Mouse (Mus musculus): ENCODE measurements around the gene Slc26a10.

Gene Slc26a10

GRCm38 (mm10) chr10:127179871-127180694, at the start of gene Slc26a10:
Gene Slc26a10, minus strand, starts transcription at chr10:127180645.
- peak; percentile 79 for DNase-seq (ENCODE audit: low spot score)

DNA sequence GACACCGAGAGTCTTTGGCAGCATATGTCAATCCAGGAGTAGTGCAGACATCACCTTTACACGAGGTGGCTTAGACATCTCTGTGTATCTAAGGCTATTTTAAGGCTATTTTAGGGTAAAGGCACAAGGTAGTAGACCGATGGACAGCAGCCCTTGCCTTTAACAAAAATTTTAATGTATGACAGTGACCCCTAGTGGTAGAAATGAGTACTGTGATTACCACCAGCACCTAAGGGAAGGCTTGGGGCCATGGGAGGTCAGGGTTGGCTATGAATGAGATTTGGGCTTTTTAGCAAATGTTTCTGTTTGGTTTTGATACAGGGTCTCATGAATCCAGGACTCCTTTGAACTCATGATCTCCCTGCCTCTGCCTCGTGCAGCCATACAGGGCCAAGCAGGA, 48.5 kb upstream of the Slc26a10 start:
- DNase-seq (ENCODE audit: low spot score), result peak; percentile 91

- DNase-seq (ENCODE audit: low spot score), result no peak
Measured at GRCm38 (mm10) chr10:127227163-127227562, 46.7 kb upstream of the Slc26a10 start.

DNA sequence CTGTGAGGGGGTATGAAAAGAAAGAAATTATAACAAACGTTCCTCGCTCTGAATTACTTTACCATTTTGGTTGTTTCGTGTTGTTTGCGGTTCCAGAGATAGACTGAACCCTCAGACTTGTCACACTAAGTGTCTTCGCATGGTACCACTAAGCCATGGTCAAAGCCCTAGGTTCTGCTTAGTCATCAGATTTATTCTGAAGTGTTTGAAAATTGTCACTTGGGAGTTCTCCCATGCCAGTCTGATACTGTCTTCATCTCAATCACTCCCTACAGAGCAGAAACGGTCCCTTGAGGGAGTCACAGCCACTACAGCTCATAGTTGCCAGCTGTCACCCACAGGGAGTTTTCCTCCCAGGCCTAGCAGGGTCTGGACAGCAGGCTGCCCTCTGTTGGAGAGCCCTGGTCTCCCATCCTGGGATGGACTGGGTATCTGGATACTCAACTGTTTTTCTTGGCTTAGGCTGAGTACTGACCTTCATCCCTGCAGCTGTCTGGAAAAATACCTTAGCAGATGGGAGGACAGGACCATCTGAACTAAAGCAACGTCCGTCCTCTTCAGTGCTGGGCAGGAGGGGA, 46.0 kb upstream of the Slc26a10 start:
- peak; percentile 80 for DNase-seq (ENCODE audit: low spot score)

GRCm38 (mm10) chr10:127225732-127226131, 45.3 kb upstream of the Slc26a10 start:
- no peak for DNase-seq (ENCODE audit: low spot score)

DNA sequence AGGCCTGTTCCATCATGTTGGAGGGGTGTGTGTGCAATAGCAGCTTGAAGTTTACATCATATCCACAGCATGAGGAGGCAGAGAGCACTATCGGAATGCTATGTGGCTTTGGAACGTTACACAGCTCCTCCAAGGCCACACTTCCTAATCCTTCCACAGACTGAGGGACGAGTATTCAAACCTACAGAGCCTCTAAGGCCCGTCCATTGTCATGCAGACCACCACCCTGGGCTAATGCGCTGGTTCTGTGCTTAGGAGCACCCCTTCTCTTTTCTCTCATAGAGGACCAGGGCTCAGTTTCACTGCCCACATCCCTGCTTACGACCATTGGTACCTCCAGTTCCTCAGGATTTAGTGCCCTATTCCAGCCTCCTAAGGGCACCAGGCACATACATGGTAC, 44.8 kb upstream of the Slc26a10 start:
- no peak for DNase-seq (ENCODE audit: low spot score)

DNA sequence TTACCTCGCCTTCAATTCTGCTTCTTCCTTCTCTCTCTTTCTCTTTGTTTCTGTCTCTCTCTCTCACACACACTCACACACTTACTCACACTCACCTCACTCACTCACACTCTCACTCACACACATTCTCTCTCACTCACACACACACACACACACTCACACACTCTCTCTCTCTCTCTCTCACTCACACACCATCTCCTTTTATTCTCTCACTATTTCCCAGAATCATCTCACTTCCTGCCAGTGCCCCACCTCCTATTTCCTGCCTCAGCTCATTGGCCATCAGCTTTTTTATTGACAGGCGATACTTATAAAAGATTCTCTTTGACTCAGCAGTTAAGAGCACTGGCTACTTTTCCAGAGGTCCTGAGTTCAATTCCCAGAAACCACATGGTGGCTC, 37.9 kb upstream of the Slc26a10 start:
- no peak for DNase-seq (ENCODE audit: low spot score)

DNA sequence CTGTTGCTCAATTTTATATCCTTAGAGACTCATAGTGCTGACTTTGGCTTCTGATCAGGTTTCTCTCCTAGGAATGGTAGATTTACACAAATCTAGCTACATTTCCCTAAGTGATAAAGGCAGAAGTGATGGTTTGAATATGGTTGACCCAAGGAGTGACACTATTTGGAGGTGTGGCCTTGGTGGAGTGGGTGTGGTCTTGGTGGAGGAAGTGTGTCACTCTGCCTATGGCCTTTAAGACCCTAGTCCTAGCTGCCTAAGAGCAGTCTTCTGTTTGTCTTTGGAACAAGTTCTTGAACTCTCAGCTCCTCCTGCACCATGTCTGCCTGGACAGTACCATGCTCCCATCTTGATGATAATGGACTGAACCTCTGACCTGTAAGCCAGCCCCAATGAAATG, 36.7 kb upstream of the Slc26a10 start:
- DNase-seq (ENCODE audit: low spot score), result no peak

DNA sequence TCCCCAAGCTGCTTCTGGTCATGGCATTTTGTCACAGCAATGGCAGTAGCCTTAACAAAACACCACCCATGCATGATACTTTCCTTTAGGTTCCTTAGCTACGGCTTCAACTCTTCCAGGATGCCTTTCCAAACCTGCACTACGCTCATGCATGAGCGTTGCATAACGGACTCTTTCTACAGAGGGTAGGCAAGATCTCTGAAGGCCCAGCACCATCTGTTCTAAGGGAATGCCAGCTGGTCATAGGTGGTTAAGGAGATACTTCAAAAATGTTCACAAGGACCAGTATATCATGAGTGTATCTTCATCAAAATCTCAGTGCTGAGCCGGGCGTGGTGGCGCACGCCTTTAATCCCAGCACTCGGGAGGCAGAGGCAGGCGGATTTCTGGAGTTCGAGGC, 36.0 kb upstream of the Slc26a10 start:
- DNase-seq (ENCODE audit: low spot score), result no peak

DNA sequence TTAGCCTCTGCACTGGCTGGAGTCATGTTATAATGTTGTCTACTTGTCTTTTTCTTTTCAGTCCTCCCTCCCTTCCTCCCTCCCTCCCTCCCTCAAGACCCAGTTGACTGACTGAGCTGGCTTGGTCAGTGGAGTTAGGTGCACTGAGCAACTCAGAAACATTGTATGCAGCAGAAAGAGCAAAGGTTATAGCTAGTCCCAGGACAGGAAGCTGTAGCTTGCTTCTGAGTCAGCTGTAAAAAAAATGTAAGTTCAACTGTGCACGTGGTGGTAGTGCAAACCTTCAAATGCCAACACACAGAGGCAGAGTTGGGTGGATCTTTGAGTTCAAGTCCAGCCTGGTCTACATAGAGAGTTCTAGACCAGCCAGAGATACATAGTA, 34.0 kb upstream of the Slc26a10 start:
- no peak for DNase-seq (ENCODE audit: low spot score)

- no peak for DNase-seq (ENCODE audit: low spot score)
Measured at GRCm38 (mm10) chr10:127213704-127214421, 33.4 kb upstream of the Slc26a10 start.

DNA sequence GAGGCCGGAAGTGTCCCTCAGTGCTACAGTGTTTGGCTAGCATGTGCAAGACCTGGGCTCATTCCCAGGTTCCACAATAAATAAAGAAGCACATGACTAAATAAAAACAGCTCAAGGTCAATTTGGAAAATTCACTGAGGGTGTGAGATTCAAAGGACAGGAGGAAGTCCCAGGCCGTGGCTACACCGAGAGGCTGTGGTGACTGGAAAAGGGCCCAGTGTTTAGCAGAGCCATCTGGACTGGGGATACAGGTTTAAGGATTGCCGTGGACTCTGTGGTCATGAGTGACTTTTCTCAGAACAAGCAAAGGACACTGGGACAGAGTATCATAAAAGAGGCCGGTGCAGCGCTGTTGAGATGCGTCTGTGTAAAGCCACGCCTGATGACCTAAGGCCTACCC, 32.8 kb upstream of the Slc26a10 start:
- no peak for DNase-seq (ENCODE audit: low spot score)

DNA sequence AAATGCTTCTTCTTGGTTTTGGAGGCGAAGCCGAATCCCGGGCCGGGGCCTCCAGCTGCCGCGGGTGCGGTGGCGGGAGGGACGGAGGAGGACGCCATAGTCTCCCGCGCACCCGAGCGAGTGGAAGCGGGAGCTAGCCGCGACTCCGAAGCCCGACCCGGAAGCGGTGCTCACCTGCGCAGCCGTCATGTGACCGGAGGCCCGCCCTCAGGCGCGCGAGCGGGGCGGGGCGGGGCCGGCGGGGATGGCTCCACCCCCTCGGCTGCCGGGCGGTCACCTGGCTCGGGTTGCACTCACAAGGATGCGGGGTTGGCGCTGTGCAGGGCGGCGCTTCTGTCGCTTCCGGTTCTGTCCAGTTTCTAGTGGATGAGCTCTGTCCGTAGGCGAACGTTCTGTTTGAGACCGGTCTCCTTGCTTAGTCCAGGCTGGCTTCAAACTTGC, 31.0 kb upstream of the Slc26a10 start, which contains the start of gene Pip4k2c:
Gene Pip4k2c (minus strand): TSS at position 172 of the 441 bp plus-strand sequence.
- peak; percentile 96 for DNase-seq (ENCODE audit: low spot score)

DNA sequence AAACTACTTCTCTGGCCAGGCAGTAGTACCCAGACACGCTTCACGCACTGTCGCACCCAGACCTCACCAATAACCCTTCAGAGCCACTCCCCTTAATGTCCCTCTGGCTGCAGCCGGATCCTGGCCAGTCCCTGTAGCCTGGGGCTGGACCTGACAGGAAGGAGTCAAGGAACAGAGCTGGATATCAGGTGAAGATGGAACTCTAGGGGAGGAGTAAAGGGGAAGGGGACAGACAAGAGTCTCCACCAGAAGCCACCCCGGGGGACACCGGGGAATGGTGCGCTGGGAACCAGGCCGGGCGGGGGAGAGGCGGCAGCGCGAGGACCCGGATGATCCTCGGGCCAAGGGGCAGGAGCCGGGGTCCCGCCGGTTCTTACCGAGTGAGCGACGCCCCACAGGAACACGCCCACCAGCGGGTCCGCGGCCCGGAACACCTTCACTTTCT, 30.5 kb upstream of the Slc26a10 start:
- peak; percentile 84 for DNase-seq (ENCODE audit: low spot score)

GRCm38 (mm10) chr10:127209928-127210570, 29.6 kb upstream of the Slc26a10 start:
- no peak for DNase-seq (ENCODE audit: low spot score)

GRCm38 (mm10) chr10:127208921-127209320, 28.5 kb upstream of the Slc26a10 start:
- no peak for DNase-seq (ENCODE audit: low spot score)

GRCm38 (mm10) chr10:127205373-127205772, 24.9 kb upstream of the Slc26a10 start:
- DNase-seq (ENCODE audit: low spot score), result no peak

DNA sequence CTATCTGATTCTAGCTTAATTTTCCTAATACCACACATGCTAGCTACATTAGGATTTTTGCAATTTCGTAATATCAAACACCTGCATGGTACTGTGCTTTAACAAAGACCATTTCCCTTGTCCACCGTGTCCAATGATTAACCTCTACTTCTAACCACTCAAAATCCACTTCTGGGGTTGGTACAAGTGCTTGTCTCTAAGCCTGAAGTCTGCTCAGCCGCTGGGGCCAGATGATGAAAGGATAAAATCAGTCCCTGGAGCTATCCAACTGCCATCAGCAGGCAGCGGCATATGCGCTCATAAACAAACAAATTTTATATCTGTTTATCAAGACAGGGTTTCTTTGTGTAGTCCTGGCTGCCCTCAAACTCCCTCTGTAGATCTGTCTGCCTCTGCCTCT, 24.1 kb upstream of the Slc26a10 start:
- DNase-seq (ENCODE audit: low spot score), result no peak

- no peak for DNase-seq (ENCODE audit: low spot score)
Measured at GRCm38 (mm10) chr10:127203106-127203505, 22.7 kb upstream of the Slc26a10 start.

DNA sequence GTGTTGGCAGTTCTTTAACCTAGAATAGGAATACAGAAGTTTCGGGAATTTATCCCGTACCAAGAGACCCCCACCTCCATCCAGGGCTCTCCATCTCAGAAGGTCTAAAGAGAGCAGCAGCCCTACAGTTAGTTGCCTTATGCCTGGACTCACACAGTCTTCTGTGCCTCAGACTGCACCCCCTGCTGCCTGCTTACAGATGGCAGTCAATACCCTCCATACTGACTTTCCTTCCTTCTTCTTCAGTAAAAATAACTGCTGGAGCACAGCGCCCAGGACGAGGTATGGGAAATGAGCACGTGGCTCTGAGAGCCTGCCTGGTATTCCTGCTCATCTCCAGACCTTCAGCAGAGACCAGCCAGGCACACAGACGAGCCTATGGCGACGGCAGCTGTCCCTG, 19.8 kb upstream of the Slc26a10 start:
- DNase-seq (ENCODE audit: low spot score), result peak; percentile 39

GRCm38 (mm10) chr10:127199474-127199873, 19.0 kb upstream of the Slc26a10 start:
- DNase-seq (ENCODE audit: low spot score), result no peak

GRCm38 (mm10) chr10:127199068-127199467, 18.6 kb upstream of the Slc26a10 start:
- no peak for DNase-seq (ENCODE audit: low spot score)

Measured in MN1 (cell line).